Mouse (Mus musculus): ENCODE results near the gene Adamtsl1. TPM values are rescaled to one million over a fixed set of nuclear protein-coding genes. Genes with fewer than 3 reads are reported as not detected.

Gene Adamtsl1
- polyA plus RNA-seq (2014; fragmentation: Nextera tagmentation; extraction: Ambion mirVana): 9.5 and 11.5 TPM in 2 replicates

DNA sequence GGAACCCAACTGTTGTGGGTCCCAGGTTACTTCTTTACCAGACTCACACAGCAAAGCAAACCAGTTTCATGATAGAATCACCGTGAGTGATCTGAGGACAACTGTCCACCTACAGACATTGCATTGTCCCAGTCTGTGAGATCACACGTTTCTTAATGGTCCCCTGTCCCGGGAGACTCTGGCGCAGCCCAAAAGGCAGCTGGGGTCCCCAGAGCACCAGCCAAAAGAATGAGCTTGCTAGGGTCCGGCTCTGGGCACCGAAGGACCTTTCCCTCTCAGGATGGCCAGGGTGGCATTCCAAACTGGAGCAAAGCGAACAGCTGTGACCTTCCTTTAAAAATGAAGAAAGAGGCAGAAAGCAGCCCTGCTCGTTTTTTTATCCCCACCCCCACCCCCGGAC is at the start of gene Adamtsl1:
Gene Adamtsl1, plus strand, starts transcription at position 381 of the 400 bp plus-strand sequence.
- Histone ChIP-seq H3K27me3 (ENCODE audit: control insufficient read depth, insufficient read depth, low read length) (peaks cover 17% of the 10 kb centered on the region), H3K36me3 (replicated peaks; ENCODE audit: control insufficient read depth, insufficient read depth) (no peaks in the 10 kb centered on the region), H3K4me3 (replicated peaks; ENCODE audit: low read length) (peak within 1 kb of the TSS; percentile 57), H3K9me3 (ENCODE audit: control insufficient read depth, low read length) (no peaks in the 10 kb centered on the region), H3K4me2 (replicated peaks) (peak within 1 kb of the TSS; percentile 99), H3K4me1 (replicated peaks; ENCODE audit: control insufficient read depth, insufficient read depth, low read length) (peaks cover 4% of the 10 kb centered on the region), H3K27ac (no peak within 1 kb of the TSS), H3K9ac (peak within 1 kb of the TSS; percentile 72)
- peak; percentile 9; the same call in 1 of the 2 replicates for ATAC-seq (ENCODE audit: low FRiP score)
- WGBS: 2% methylated on average over 9 of the region's 9 CpGs
- no peak for DNase-seq (ENCODE audit: low spot score)

GRCm38 (mm10) chr4:85483586-85483985 is 30.4 kb upstream of the Adamtsl1 start:
- H3K27me3 ChIP-seq (ENCODE audit: control insufficient read depth, insufficient read depth, low read length): no peaks in the 10 kb centered on the region
- no peak overlapping the region for H3K27ac ChIP-seq
- 91% methylated on average over 6 of the region's 6 CpGs for WGBS
- 0 out of 2 replicates have a peak, but pooled peaks cover 6% of the 10 kb centered on the region for H3K4me1 ChIP-seq (replicated peaks; ENCODE audit: control insufficient read depth, insufficient read depth, low read length)
- no peak for DNase-seq (ENCODE audit: low spot score)
- H3K9me3 ChIP-seq (ENCODE audit: control insufficient read depth, low read length): no peaks in the 10 kb centered on the region
- no peak overlapping the region for H3K4me3 ChIP-seq (replicated peaks; ENCODE audit: low read length)
- H3K36me3 ChIP-seq (replicated peaks; ENCODE audit: control insufficient read depth, insufficient read depth): no peaks in the 10 kb centered on the region
- no peak for ATAC-seq (ENCODE audit: low FRiP score)
- H3K9ac ChIP-seq: no peak overlapping the region
- H3K4me2 ChIP-seq (replicated peaks): no peak overlapping the region

DNA sequence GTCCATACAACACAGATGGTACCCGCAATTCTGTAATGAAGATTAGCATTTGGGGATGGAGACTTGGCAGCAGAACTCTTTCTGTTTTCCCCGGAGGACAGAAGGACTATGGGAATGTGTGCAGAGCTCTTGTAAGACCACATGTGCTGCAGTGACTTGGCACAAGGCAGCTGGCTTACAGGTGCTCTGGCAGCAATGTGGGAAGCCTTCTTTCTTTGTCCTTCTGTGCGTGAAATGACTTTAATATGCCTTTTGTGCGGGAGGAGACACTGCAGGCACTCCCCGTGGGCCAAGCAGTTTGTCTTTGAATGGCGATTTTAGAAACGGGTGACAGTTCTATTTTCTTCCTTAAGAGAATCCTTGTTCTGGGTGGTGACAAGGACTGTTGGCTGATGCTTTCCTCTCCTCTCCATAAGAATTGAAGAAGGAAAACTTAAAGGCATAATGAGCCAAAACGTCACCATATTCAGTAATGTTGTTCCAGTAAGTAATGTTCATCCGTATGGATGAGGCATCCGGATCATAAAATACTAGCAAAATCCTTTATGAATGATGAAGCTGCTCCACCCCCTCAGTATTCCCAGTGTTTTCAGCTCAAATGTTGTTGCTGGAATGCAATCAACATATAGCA is 27.5 kb upstream of the Adamtsl1 start:
- H3K9ac ChIP-seq: no peak overlapping the region
- no peaks in the 10 kb centered on the region for H3K36me3 ChIP-seq (replicated peaks; ENCODE audit: control insufficient read depth, insufficient read depth)
- ATAC-seq (ENCODE audit: low FRiP score): peak; percentile 84; the same call in 1 of the 2 replicates
- no peak overlapping the region for H3K4me3 ChIP-seq (replicated peaks; ENCODE audit: low read length)
- H3K4me2 ChIP-seq (replicated peaks): no peak overlapping the region
- H3K27ac ChIP-seq: no peak overlapping the region
- no peaks in the 10 kb centered on the region for H3K27me3 ChIP-seq (ENCODE audit: control insufficient read depth, insufficient read depth, low read length)
- DNase-seq (ENCODE audit: low spot score): peak; percentile 51
- H3K4me1 ChIP-seq (replicated peaks; ENCODE audit: control insufficient read depth, insufficient read depth, low read length): 0 out of 2 replicates have a peak, but pooled peaks cover 6% of the 10 kb centered on the region
- no peaks in the 10 kb centered on the region for H3K9me3 ChIP-seq (ENCODE audit: control insufficient read depth, low read length)
- WGBS: 36% methylated on average over 10 of the region's 10 CpGs

- H3K9ac ChIP-seq: no peak overlapping the region
- no peaks in the 10 kb centered on the region for H3K4me1 ChIP-seq (replicated peaks; ENCODE audit: control insufficient read depth, insufficient read depth, low read length)
- H3K9me3 ChIP-seq (ENCODE audit: control insufficient read depth, low read length): no peaks in the 10 kb centered on the region
- WGBS: 87% methylated on average over 3 of the region's 3 CpGs
- no peak overlapping the region for H3K4me3 ChIP-seq (replicated peaks; ENCODE audit: low read length)
- no peak for ATAC-seq (ENCODE audit: low FRiP score)
- DNase-seq (ENCODE audit: low spot score): no peak
- no peak overlapping the region for H3K27ac ChIP-seq
- no peak overlapping the region for H3K4me2 ChIP-seq (replicated peaks)
- no peaks in the 10 kb centered on the region for H3K27me3 ChIP-seq (ENCODE audit: control insufficient read depth, insufficient read depth, low read length)
- H3K36me3 ChIP-seq (replicated peaks; ENCODE audit: control insufficient read depth, insufficient read depth): no peaks in the 10 kb centered on the region
Measured at GRCm38 (mm10) chr4:85505718-85506117, 8.3 kb upstream of the Adamtsl1 start.

DNA sequence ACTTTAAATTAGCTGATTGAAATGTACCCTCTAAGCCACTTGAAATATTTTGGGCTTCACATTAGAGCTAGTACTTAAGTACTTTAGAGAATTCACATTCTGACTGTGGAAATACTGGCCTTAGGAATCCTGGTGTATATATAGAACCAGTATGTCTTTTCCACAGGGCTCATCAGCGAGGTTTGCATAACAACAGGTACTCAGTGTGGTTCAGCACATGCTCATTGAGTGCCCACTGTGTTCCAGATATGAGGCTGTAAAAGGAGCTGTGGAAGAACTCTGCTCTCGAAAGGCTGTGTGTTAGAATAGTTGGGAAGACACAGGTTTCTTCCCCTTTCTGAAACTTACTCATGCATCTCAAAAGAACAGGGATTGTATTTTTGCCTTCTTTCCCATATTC is 7.0 kb upstream of the Adamtsl1 start:
- H3K4me2 ChIP-seq (replicated peaks): no peak overlapping the region

GRCm38 (mm10) chr4:85507491-85507890 is 6.5 kb upstream of the Adamtsl1 start:
- H3K27me3 ChIP-seq (ENCODE audit: control insufficient read depth, insufficient read depth, low read length): peaks cover 4% of the 10 kb centered on the region
- H3K27ac ChIP-seq: no peak overlapping the region
- no peaks in the 10 kb centered on the region for H3K36me3 ChIP-seq (replicated peaks; ENCODE audit: control insufficient read depth, insufficient read depth)
- no peak overlapping the region for H3K4me2 ChIP-seq (replicated peaks)
- ATAC-seq (ENCODE audit: low FRiP score) (no peak), DNase-seq (ENCODE audit: low spot score) (no peak)
- no peaks in the 10 kb centered on the region for H3K4me1 ChIP-seq (replicated peaks; ENCODE audit: control insufficient read depth, insufficient read depth, low read length)
- H3K9me3 ChIP-seq (ENCODE audit: control insufficient read depth, low read length): no peaks in the 10 kb centered on the region
- H3K9ac ChIP-seq: no peak overlapping the region
- no peak overlapping the region for H3K4me3 ChIP-seq (replicated peaks; ENCODE audit: low read length)
- 86% methylated on average over 5 of the region's 5 CpGs for WGBS

More for the DNA sequence above, 7.0 kb upstream of the Adamtsl1 start:
- no peak for DNase-seq (ENCODE audit: low spot score)
- ATAC-seq (ENCODE audit: low FRiP score): no peak
- Histone ChIP-seq H3K4me3 (replicated peaks; ENCODE audit: low read length) (no peak overlapping the region), H3K27me3 (ENCODE audit: control insufficient read depth, insufficient read depth, low read length) (peaks cover 4% of the 10 kb centered on the region; the same call in 1 of the 2 replicates), H3K9me3 (ENCODE audit: control insufficient read depth, low read length) (no peaks in the 10 kb centered on the region), H3K4me1 (replicated peaks; ENCODE audit: control insufficient read depth, insufficient read depth, low read length) (no peaks in the 10 kb centered on the region), H3K27ac (no peak overlapping the region), H3K9ac (no peak overlapping the region), H3K36me3 (replicated peaks; ENCODE audit: control insufficient read depth, insufficient read depth) (no peaks in the 10 kb centered on the region)
- 64% methylated on average over 2 of the region's 2 CpGs for WGBS

- peak overlapping the region; percentile 99 for H3K4me2 ChIP-seq (replicated peaks)
- H3K27me3 ChIP-seq (ENCODE audit: control insufficient read depth, insufficient read depth, low read length): peaks cover 17% of the 10 kb centered on the region
- DNase-seq (ENCODE audit: low spot score) (no peak), ATAC-seq (ENCODE audit: low FRiP score) (no peak)
- no peaks in the 10 kb centered on the region for H3K9me3 ChIP-seq (ENCODE audit: control insufficient read depth, low read length)
- peaks cover 4% of the 10 kb centered on the region for H3K4me1 ChIP-seq (replicated peaks; ENCODE audit: control insufficient read depth, insufficient read depth, low read length)
- peak overlapping the region; percentile 57 for H3K4me3 ChIP-seq (replicated peaks; ENCODE audit: low read length)
- no peaks in the 10 kb centered on the region for H3K36me3 ChIP-seq (replicated peaks; ENCODE audit: control insufficient read depth, insufficient read depth)
- WGBS: 41% methylated on average over 7 of the region's 7 CpGs
- H3K9ac ChIP-seq: no peak overlapping the region
- no peak overlapping the region for H3K27ac ChIP-seq
Measured at GRCm38 (mm10) chr4:85513288-85513687, 684 bp upstream of the Adamtsl1 start.

DNA sequence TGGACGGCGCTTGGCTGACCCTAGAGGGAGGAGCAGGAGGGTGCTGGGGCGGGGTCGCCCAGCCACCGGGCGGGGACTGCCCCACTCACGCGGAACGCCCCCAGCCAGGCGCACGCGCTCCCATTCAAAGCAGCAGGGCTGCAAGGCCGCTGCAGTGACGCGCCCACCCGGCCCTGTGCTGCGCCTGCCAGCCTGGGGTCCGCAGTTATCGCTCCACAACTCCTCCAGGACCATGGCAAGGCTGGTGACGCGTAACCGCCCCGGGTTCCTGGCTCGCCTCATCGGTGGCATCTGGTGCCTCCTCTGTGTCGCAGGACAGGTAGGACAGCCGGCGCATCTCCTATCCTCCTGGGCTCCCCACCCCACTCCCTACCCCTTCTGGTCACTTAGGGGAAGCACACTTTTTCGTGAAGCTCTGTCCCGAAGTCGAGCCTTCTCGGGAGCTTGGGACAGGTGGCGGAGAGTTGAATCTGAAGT is 271 bp downstream of the Adamtsl1 start:
- H3K9ac ChIP-seq: peak overlapping the region; percentile 72
- DNase-seq (ENCODE audit: low spot score): peak; percentile 42
- H3K27ac ChIP-seq: no peak overlapping the region
- peak overlapping the region; percentile 57 for H3K4me3 ChIP-seq (replicated peaks; ENCODE audit: low read length)
- 0% methylated on average over 32 of the region's 33 CpGs for WGBS
- H3K9me3 ChIP-seq (ENCODE audit: control insufficient read depth, low read length): no peaks in the 10 kb centered on the region
- peaks cover 4% of the 10 kb centered on the region for H3K4me1 ChIP-seq (replicated peaks; ENCODE audit: control insufficient read depth, insufficient read depth, low read length)
- no peaks in the 10 kb centered on the region for H3K36me3 ChIP-seq (replicated peaks; ENCODE audit: control insufficient read depth, insufficient read depth)
- peak; percentile 92 for ATAC-seq (ENCODE audit: low FRiP score)
- peaks cover 17% of the 10 kb centered on the region for H3K27me3 ChIP-seq (ENCODE audit: control insufficient read depth, insufficient read depth, low read length)
- peak overlapping the region; percentile 99 for H3K4me2 ChIP-seq (replicated peaks)

DNA sequence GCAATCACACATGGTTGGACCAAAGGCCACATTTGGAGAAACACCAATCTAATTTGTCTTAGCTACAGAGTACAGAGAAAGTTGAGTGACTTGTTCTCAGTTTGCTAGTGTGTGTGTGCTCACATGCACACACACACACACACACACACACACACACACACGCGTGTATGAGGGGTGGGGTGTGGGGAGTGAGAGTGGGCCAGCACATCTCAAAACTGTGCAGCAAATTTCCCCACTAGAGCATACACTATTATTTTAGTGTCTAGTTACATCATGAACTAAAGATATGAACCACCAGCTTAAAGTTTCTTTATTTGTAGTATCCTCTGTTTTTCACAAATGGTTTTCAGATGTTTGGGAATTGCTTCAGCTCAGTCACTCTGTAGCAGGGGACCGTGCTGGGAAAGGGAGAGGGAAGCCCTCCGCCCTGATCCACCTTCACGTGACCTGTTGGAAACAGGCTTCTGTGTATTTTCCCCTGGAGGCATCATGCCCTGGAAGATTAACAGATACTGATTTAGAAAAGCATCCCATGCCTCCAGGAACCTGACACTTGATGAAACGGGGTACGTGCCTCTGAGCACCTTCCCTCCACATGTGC is 13.1 kb downstream of the Adamtsl1 start:
- ATAC-seq (ENCODE audit: low FRiP score) (no peak), DNase-seq (ENCODE audit: low spot score) (no peak)
- Histone ChIP-seq H3K9me3 (ENCODE audit: control insufficient read depth, low read length) (no peaks in the 10 kb centered on the region), H3K9ac (no peak overlapping the region), H3K27ac (no peak overlapping the region), H3K4me3 (replicated peaks; ENCODE audit: low read length) (no peak overlapping the region), H3K36me3 (replicated peaks; ENCODE audit: control insufficient read depth, insufficient read depth) (no peaks in the 10 kb centered on the region), H3K27me3 (ENCODE audit: control insufficient read depth, insufficient read depth, low read length) (no peaks in the 10 kb centered on the region), H3K4me1 (replicated peaks; ENCODE audit: control insufficient read depth, insufficient read depth, low read length) (no peaks in the 10 kb centered on the region), H3K4me2 (replicated peaks) (no peak overlapping the region)
- 85% methylated on average over 7 of the region's 7 CpGs for WGBS

Data from hindbrain, embryonic 14.5 days (tissue).